Mouse (Mus musculus) stomach, postnatal 0 days (tissue): ENCODE measurements around the gene Nrgn. TPM values are rescaled to one million over a fixed set of nuclear protein-coding genes. Genes with fewer than 3 reads are reported as not detected.

Source experiments
- ATAC-seq: fragments of 200-750 bp; cut with Nextera tagmentation; 2 replicates; pipeline ENCODE4 v1.8.0; 2017; ENCODE audit not compliant: low FRiP score, low TSS enrichment
- DNase-seq: peaks from one replicate; pipeline ENCODE4 v3.0.0-alpha.2; 2016; ENCODE audit warnings: low spot score
- H3K27ac ChIP-seq: fragments of 300-500 bp; sonication (generic); replicated peaks from 2 replicates; pipeline ENCODE4 v1.5.1; 2014; ENCODE audit warnings: mild to moderate bottlenecking, control low read depth
- H3K27me3 ChIP-seq: fragments of 300-500 bp; sonication (generic); 2 replicates; pipeline ENCODE4 v1.6.1; 2014; ENCODE audit warnings: low read length; ENCODE audit not compliant: control insufficient read depth, insufficient read depth
- H3K36me3 ChIP-seq: fragments of 300-500 bp; sonication (generic); 2 replicates; pipeline ENCODE4 v1.6.1; 2014; ENCODE audit warnings: low read length, mixed read lengths; ENCODE audit not compliant: control insufficient read depth, insufficient read depth
- H3K4me1 ChIP-seq: fragments of 300-500 bp; sonication (generic); replicated peaks from 2 replicates; pipeline ENCODE4 v1.6.1; 2014; ENCODE audit warnings: antibody characterized with exemption; ENCODE audit not compliant: control insufficient read depth, insufficient read depth
- H3K4me2 ChIP-seq: fragments of 300-500 bp; sonication (generic); replicated peaks from 2 replicates; pipeline ENCODE4 v1.6.1; 2014; ENCODE audit warnings: low read depth, mild to moderate bottlenecking, control low read depth, moderate library complexity
- H3K4me3 ChIP-seq: fragments of 300-500 bp; sonication (generic); 2 replicates; pipeline ENCODE4 v1.5.1; 2014; ENCODE audit warnings: low read depth, low read length, control low read depth
- H3K9ac ChIP-seq: fragments of 300-500 bp; sonication (generic); 2 replicates; pipeline ENCODE4 v1.6.1; 2014; ENCODE audit warnings: mild to moderate bottlenecking, low read length, control low read depth, mixed read lengths
- H3K9me3 ChIP-seq: fragments of 300-500 bp; sonication (generic); 2 replicates; pipeline ENCODE4 v1.6.1; 2016; ENCODE audit warnings: low read length; ENCODE audit not compliant: control insufficient read depth
- CTCF ChIP-seq: IDR thresholded peaks from 2 replicates; pipeline ENCODE4 v1.5.1; 2016; ENCODE audit warnings: antibody characterized with exemption, low read depth, mild to moderate bottlenecking, moderate library complexity
- EP300 ChIP-seq: optimal IDR thresholded peaks from 2 replicates; pipeline ENCODE3; 2016; ENCODE audit warnings: antibody characterized with exemption
- WGBS: fragments of 180-500 bp; shearing (Covaris S2); extraction: QIAGEN DNeasy Blood & Tissue Kit; methylation state at CpG from one replicate; pipeline ENCODE4 v1.1.7; 2014; 5-methylcytosine and 5-hydroxymethylcytosine counted together
- polyA plus RNA-seq: library from polyadenylated mRNA; unstranded; fragments of >200 nt; fragmentation: Nextera tagmentation; extraction: Ambion mirVana; gene quantifications from 2 replicates; pipeline ENCODE4 v1.2.1, GENCODE M21; 2015

Nrgn gene
- polyA plus RNA-seq, 1 experiment from 2014 or later, result 2.3 TPM

DNA sequence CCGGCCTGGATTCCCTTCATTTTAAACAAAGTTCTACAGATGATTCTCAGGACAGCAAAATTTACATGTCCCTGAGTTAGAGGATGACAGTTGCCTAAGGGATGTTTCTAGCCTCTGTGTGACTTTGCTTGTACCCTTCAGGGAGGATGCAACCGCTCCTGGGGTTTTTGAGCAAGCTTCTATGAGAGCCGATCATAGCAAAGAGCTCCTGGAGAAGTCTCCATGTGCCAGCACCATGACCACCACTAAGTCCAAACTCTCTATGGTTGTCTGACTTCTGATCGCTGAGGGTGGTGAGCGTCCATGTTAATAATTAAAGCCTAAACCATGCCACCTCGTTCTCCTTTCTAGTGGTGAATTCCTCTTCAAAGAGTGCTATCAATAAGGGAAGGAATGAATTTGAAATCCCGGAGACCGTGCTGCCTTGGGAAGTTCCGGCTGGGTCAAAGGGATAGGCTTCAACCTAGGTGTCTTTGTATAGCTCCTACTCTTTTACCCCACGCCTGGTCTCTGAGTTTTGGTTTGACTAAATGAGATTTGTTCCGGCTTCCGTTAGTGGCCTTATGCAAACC is 8.7 kb downstream of the Nrgn start:
- Histone ChIP-seq H3K9ac (no peak overlapping the region), H3K27me3 (no peaks in the 10 kb centered on the region), H3K4me1 (0 out of 2 replicates have a peak, but pooled peaks cover 2% of the 10 kb centered on the region), H3K36me3 (no peaks in the 10 kb centered on the region), H3K4me2 (peak overlapping the region; percentile 67), H3K9me3 (no peaks in the 10 kb centered on the region), H3K4me3 (peak overlapping the region; percentile 39), H3K27ac (peak overlapping the region; percentile 45)
- no peak for TF ChIP-seq EP300
- TF ChIP-seq CTCF, result no peak
- no peak for ATAC-seq
- WGBS, result 35% methylated on average over 12 of the region's 12 CpGs
- DNase-seq, result no peak

DNA sequence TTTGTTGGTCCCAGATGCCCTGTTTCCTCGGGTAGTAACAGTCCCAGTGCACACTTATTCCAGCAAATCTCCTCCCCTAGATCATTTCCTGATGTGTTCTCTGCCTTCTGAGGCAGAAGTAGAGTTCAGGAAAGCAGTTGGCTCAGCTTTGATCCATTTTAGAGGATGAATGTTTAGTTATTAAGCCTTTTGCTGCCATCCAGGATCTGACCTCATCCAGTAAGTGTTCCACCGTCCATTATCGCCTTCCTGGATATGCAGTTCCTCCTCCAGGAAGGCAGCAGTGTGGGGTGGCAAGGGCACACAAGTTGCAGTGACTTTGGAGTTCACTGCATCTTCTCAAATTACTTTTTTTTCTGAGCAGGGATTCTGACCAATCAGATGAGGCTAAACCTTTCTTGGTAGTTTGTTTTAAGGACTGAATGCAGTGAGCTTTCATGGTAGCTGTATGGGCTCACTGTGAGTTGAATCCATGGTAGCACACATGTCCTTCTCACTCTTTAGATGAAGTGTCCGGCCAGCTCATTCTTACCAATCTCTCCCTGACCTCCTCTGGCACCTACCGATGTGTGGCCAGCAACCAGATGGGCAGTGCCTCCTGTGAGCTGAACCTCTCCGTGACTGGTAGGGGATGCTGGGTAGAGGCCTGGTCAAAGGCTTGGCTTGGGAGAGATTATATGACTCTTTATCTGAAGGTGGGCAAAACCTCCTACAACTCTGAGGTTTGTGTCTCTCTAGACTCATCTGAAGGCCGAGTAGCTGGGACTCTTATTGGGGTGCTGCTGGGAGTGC is 10.7 kb downstream of the Nrgn start:
- WGBS, result 66% methylated on average over 7 of the region's 7 CpGs
- H3K36me3 ChIP-seq, result no peaks in the 10 kb centered on the region
- H3K9me3 ChIP-seq, result no peaks in the 10 kb centered on the region
- 0 out of 2 replicates have a peak, but pooled peaks cover 2% of the 10 kb centered on the region for H3K4me1 ChIP-seq
- no peaks in the 10 kb centered on the region for H3K27me3 ChIP-seq
- H3K4me2 ChIP-seq, result no peak overlapping the region
- H3K4me3 ChIP-seq, result no peak overlapping the region
- ATAC-seq (no peak), DNase-seq (no peak)
- H3K9ac ChIP-seq, result no peak overlapping the region
- TF ChIP-seq CTCF, result no peak
- no peak for TF ChIP-seq EP300
- 0 out of 2 replicates have a peak overlapping the region, but pooled peaks have one; percentile 20 for H3K27ac ChIP-seq

DNA sequence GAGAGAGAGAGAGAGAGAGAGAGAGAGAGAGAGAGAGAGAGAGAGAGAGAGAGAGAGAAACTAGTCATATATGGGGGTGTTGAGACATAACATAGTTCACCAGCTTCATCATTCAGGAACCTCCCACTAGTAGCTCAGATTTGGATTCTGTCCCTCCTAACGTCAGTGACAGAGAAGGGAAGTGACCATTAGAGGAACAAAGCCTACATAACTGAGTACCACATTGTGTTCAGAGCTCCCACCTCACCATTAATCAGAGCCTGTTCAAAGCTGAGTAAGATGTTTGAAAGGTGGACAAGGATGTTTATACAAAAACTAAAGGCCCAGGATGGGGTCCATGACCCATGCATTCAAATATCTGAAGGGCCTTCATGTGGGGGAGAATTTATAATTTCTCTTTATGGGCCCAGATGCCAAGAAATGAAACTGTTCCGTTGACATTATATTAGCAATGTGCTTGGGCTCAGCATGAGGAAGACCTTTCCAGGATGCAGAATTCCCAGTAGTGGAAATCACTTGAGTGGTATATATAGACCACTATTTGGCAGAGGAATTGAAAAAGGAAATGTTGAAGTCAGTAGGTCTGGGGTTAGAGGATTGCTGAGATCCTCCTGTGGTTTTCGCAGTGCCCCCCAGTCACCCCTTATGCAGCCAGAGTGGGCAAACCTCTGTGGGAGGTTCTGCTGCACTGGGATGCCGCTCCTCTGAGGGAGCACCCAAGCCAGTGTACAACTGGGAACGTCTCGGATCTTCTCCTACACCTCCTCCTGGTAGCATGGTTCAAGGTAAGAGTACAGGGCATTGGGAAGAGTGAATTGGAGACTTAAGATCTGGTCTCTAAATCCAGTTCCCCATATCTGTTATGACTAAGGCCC is 11.8 kb downstream of the Nrgn start:
- no peak overlapping the region for H3K4me3 ChIP-seq
- no peaks in the 10 kb centered on the region for H3K27me3 ChIP-seq
- no peak for ATAC-seq
- DNase-seq, result no peak
- H3K4me2 ChIP-seq, result no peak overlapping the region
- no peaks in the 10 kb centered on the region for H3K9me3 ChIP-seq
- no peak overlapping the region for H3K9ac ChIP-seq
- H3K36me3 ChIP-seq, result no peaks in the 10 kb centered on the region
- TF ChIP-seq EP300 (no peak), CTCF (no peak)
- 68% methylated on average over 6 of the region's 6 CpGs for WGBS
- H3K27ac ChIP-seq, result peak overlapping the region; percentile 20; the same call in 1 of the 2 replicates
- 0 out of 2 replicates have a peak, but pooled peaks cover 2% of the 10 kb centered on the region for H3K4me1 ChIP-seq

DNA sequence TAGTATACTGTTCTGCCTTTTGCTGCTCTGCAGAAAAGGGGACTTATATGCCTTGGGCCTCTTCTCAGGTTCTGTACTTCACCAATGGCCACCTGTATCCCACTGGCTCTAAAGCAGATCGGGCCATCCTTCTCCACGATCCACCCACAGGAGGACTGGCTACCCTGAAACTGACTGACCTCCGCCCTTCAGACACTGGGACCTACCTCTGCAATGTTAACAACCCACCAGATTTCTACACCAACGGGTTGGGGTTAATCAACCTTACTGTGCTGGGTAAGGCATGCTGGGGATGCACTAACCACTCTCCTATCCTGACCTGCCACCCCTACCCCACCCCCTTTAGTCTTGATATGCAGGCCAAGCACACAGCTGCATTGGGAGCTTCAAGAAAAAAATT is 12.5 kb downstream of the Nrgn start:
- H3K27ac ChIP-seq, result peak overlapping the region; percentile 84; the same call in 1 of the 2 replicates
- peak overlapping the region; percentile 39; the same call in 1 of the 2 replicates for H3K4me3 ChIP-seq
- ATAC-seq (no peak), DNase-seq (no peak)
- no peaks in the 10 kb centered on the region for H3K9me3 ChIP-seq
- no peaks in the 10 kb centered on the region for H3K36me3 ChIP-seq
- 80% methylated on average over 4 of the region's 4 CpGs for WGBS
- H3K9ac ChIP-seq, result peak overlapping the region; percentile 54
- H3K27me3 ChIP-seq, result no peaks in the 10 kb centered on the region
- H3K4me2 ChIP-seq, result peak overlapping the region; percentile 46
- 0 out of 2 replicates have a peak, but pooled peaks cover 2% of the 10 kb centered on the region for H3K4me1 ChIP-seq
- TF ChIP-seq EP300 (no peak), CTCF (no peak)

DNA sequence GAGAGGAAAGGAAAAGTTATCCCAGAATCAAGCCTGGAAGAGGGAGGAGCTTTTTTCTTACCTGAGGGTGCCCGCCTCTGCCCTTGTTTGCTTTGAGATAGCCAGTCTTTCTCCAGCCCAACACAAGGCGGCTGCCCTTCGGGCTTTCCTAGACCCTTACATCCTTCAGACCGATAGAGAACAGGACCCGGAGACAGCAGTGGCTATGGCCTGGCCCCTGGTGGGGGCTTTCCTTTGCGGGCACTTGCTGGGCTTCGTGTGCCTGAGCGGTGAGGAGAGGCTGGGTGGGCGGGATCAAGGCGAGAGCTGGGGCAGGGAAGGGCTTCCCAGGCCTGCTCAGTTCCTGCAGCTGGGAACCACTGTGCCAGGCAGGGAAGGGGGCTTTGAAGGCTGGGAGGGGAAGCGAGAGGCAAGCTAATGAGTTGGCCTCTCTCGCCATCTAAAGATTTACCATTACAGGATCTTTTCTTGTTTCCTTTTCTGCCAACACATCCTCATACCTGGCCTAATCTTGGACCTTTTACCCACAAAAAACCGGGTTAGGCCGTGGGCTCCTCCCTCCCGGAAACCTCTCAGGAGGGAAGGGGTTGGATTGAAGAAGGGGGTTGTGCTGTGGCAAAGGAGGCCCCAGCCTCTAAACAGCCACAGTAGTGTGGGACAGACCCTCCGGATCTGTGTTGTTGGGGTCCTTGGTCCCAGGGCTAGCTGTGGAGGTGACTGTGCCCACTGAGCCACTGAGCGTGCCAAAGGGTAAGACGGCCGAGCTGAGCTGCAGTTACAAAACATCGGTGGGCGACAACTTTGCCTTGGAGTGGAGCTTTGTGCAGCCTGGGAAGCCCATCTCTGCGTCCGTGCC is 13.3 kb downstream of the Nrgn start, which contains the start of gene Vsig2:
Gene Vsig2, plus strand, starts transcription at position 86 of the 856 bp plus-strand sequence.
- ATAC-seq (peak; percentile 81), DNase-seq (peak; percentile 68)
- Histone ChIP-seq H3K27me3 (no peaks in the 10 kb centered on the region), H3K9ac (peak within 1 kb of the TSS; percentile 54), H3K4me2 (peak within 1 kb of the TSS; percentile 46), H3K27ac (peak within 1 kb of the TSS; percentile 84), H3K36me3 (no peaks in the 10 kb centered on the region), H3K4me3 (peak within 1 kb of the TSS; percentile 39), H3K9me3 (no peaks in the 10 kb centered on the region), H3K4me1 (no peaks in the 10 kb centered on the region)
- WGBS, result 49% methylated on average over 22 of the region's 23 CpGs
- no peak for TF ChIP-seq EP300
- TF ChIP-seq CTCF, result no peak; the same call in 1 of the 2 replicates
